Mouse (Mus musculus): Measurements from ENCODE around the gene Wnk2.
A peak's percentile ranks its signal among the peaks of the same experiment; 100 is the strongest.

Gene Wnk2

GRCm38 (mm10) chr13:49143323-49143722, 4.5 kb downstream of the Wnk2 start:
- no peak for DNase-seq (ENCODE audit: low read depth, low spot score)

- no peak for DNase-seq (ENCODE audit: low read depth, low spot score)
These were observed 5.4 kb downstream of the Wnk2 start for GRCm38 (mm10) chr13:49142396-49142795.

GRCm38 (mm10) chr13:49140567-49140966, 7.2 kb downstream of the Wnk2 start:
- DNase-seq (ENCODE audit: low read depth, low spot score) = no peak

- no peak for DNase-seq (ENCODE audit: low read depth, low spot score)
These were observed 13.3 kb downstream of the Wnk2 start for GRCm38 (mm10) chr13:49134491-49134890.

GRCm38 (mm10) chr13:49133125-49133524, 14.7 kb downstream of the Wnk2 start:
- no peak for DNase-seq (ENCODE audit: low read depth, low spot score)

GRCm38 (mm10) chr13:49131946-49132687, 15.7 kb downstream of the Wnk2 start:
- no peak for DNase-seq (ENCODE audit: low read depth, low spot score)

GRCm38 (mm10) chr13:49131342-49131855, 16.4 kb downstream of the Wnk2 start:
- no peak for DNase-seq (ENCODE audit: low read depth, low spot score)

GRCm38 (mm10) chr13:49129845-49130244, 18.0 kb downstream of the Wnk2 start:
- DNase-seq (ENCODE audit: low read depth, low spot score) = no peak

GRCm38 (mm10) chr13:49129154-49129553, 18.7 kb downstream of the Wnk2 start:
- no peak for DNase-seq (ENCODE audit: low read depth, low spot score)

- DNase-seq (ENCODE audit: low read depth, low spot score) = no peak
These were observed 19.8 kb downstream of the Wnk2 start for GRCm38 (mm10) chr13:49127844-49128631.

- DNase-seq (ENCODE audit: low read depth, low spot score) = no peak
These were observed 25.7 kb downstream of the Wnk2 start for GRCm38 (mm10) chr13:49122106-49122505.

- no peak for DNase-seq (ENCODE audit: low read depth, low spot score)
These were observed 30.3 kb downstream of the Wnk2 start for GRCm38 (mm10) chr13:49117563-49117962.

GRCm38 (mm10) chr13:49114921-49115320, 32.9 kb downstream of the Wnk2 start:
- no peak for DNase-seq (ENCODE audit: low read depth, low spot score)

- no peak for DNase-seq (ENCODE audit: low read depth, low spot score)
These were observed 33.7 kb downstream of the Wnk2 start for GRCm38 (mm10) chr13:49114116-49114515.

GRCm38 (mm10) chr13:49113345-49113744, 34.5 kb downstream of the Wnk2 start:
- DNase-seq (ENCODE audit: low read depth, low spot score) = no peak

GRCm38 (mm10) chr13:49112652-49113051, 35.2 kb downstream of the Wnk2 start:
- no peak for DNase-seq (ENCODE audit: low read depth, low spot score)

- DNase-seq (ENCODE audit: low read depth, low spot score) = no peak
These were observed 38.1 kb downstream of the Wnk2 start for GRCm38 (mm10) chr13:49109665-49110064.

- DNase-seq (ENCODE audit: low read depth, low spot score) = no peak
These were observed 39.5 kb downstream of the Wnk2 start for GRCm38 (mm10) chr13:49108119-49108846.

- no peak for DNase-seq (ENCODE audit: low read depth, low spot score)
These were observed 43.9 kb downstream of the Wnk2 start for GRCm38 (mm10) chr13:49103913-49104312.

- no peak for DNase-seq (ENCODE audit: low read depth, low spot score)
These were observed 44.6 kb downstream of the Wnk2 start for GRCm38 (mm10) chr13:49103235-49103634.

- peak; percentile 40 for DNase-seq (ENCODE audit: low read depth, low spot score)
These were observed 47.4 kb downstream of the Wnk2 start for GRCm38 (mm10) chr13:49100417-49100816.

GRCm38 (mm10) chr13:49096826-49097225, 51.0 kb downstream of the Wnk2 start:
- DNase-seq (ENCODE audit: low read depth, low spot score) = no peak
